Mouse (Mus musculus): ENCODE measurements around the gene Gab2. TPM values are rescaled to one million over a fixed set of nuclear protein-coding genes. Genes with fewer than 3 reads are reported as not detected.

Gene Gab2
- polyA plus RNA-seq, 1 experiment = 14.6 TPM

DNA sequence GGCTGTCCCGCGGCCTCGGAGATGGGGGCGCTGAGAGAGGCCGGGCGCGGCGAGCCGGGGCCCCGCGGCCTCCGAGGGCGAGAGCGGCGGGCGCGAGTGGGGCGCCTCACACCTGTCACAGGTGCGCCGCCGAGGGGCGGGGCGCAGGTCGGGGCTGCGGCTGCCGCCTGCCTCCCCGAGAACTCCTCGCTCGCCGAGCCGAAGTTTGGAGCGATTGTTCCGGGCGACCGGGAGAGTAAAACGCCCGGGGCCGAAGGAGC, 503 bp downstream of the Gab2 start:
- under 1% methylated on average over 33 of the region's 38 CpGs for WGBS
- peak; percentile 50 for DNase-seq
- H3K27ac ChIP-seq (ENCODE audit: insufficient read depth, low read depth, low read length) = peak overlapping the region; percentile 83
- TF ChIP-seq POLR2A (IDR thresholded peaks at IDR 0.05; ENCODE audit: low read depth, low read length) (no peak), CTCF (conservative IDR thresholded peaks at IDR 0.05; ENCODE audit: insufficient read depth, insufficient read length, low read depth, low read length) (no peak)
- peak overlapping the region; percentile 62 for H3K4me3 ChIP-seq (ENCODE audit: insufficient read depth, low read depth, low read length)
- no peaks in the 10 kb centered on the region for H3K27me3 ChIP-seq (replicated peaks; ENCODE audit: control insufficient read depth, insufficient read depth, low read length)
- peaks cover 10% of the 10 kb centered on the region; the same call in 1 of the 2 replicates for H3K4me1 ChIP-seq (ENCODE audit: control insufficient read depth, insufficient read depth, low read length)
- no peaks in the 10 kb centered on the region for H3K36me3 ChIP-seq (ENCODE audit: control insufficient read depth, insufficient read depth, low read length)

- DNase-seq = peak; percentile 83
- Histone ChIP-seq H3K36me3 (ENCODE audit: control insufficient read depth, insufficient read depth, low read length) (no peaks in the 10 kb centered on the region), H3K4me1 (ENCODE audit: control insufficient read depth, insufficient read depth, low read length) (peaks cover 5% of the 10 kb centered on the region; the same call in 1 of the 2 replicates), H3K27me3 (replicated peaks; ENCODE audit: control insufficient read depth, insufficient read depth, low read length) (no peaks in the 10 kb centered on the region), H3K4me3 (ENCODE audit: insufficient read depth, low read depth, low read length) (peak overlapping the region; percentile 62), H3K27ac (ENCODE audit: insufficient read depth, low read depth, low read length) (peak overlapping the region; percentile 83)
- 1% methylated on average over 40 of the region's 40 CpGs for WGBS
- TF ChIP-seq CTCF (conservative IDR thresholded peaks at IDR 0.05; ENCODE audit: insufficient read depth, insufficient read length, low read depth, low read length) (no peak), POLR2A (IDR thresholded peaks at IDR 0.05; ENCODE audit: low read depth, low read length) (no peak)
These were observed 1.1 kb downstream of the Gab2 start for GRCm38 (mm10) chr7:97082219-97083101.

GRCm38 (mm10) chr7:97083579-97083978, 2.2 kb downstream of the Gab2 start:
- Histone ChIP-seq H3K27me3 (replicated peaks; ENCODE audit: control insufficient read depth, insufficient read depth, low read length) (no peaks in the 10 kb centered on the region), H3K27ac (ENCODE audit: insufficient read depth, low read depth, low read length) (peak overlapping the region; percentile 45; the same call in 1 of the 2 replicates), H3K36me3 (ENCODE audit: control insufficient read depth, insufficient read depth, low read length) (no peaks in the 10 kb centered on the region), H3K4me3 (ENCODE audit: insufficient read depth, low read depth, low read length) (no peak overlapping the region), H3K4me1 (ENCODE audit: control insufficient read depth, insufficient read depth, low read length) (peaks cover 5% of the 10 kb centered on the region; the same call in 1 of the 2 replicates)
- TF ChIP-seq CTCF (conservative IDR thresholded peaks at IDR 0.05; ENCODE audit: insufficient read depth, insufficient read length, low read depth, low read length) (no peak), POLR2A (IDR thresholded peaks at IDR 0.05; ENCODE audit: low read depth, low read length) (no peak)
- no peak for DNase-seq
- 75% methylated on average over 9 of the region's 9 CpGs for whole genome bisulfite sequencing

- peaks cover 5% of the 10 kb centered on the region; the same call in 1 of the 2 replicates for H3K4me1 ChIP-seq (ENCODE audit: control insufficient read depth, insufficient read depth, low read length)
- H3K36me3 ChIP-seq (ENCODE audit: control insufficient read depth, insufficient read depth, low read length) = no peaks in the 10 kb centered on the region
- no peak for TF ChIP-seq CTCF (conservative IDR thresholded peaks at IDR 0.05; ENCODE audit: insufficient read depth, insufficient read length, low read depth, low read length)
- TF ChIP-seq POLR2A (IDR thresholded peaks at IDR 0.05; ENCODE audit: low read depth, low read length) = no peak
- WGBS = 81% methylated on average over 1 of the region's 1 CpGs
- H3K4me3 ChIP-seq (ENCODE audit: insufficient read depth, low read depth, low read length) = no peak overlapping the region
- DNase-seq = peak; percentile 35
- H3K27ac ChIP-seq (ENCODE audit: insufficient read depth, low read depth, low read length) = no peak overlapping the region
- H3K27me3 ChIP-seq (replicated peaks; ENCODE audit: control insufficient read depth, insufficient read depth, low read length) = no peaks in the 10 kb centered on the region
These were observed 2.8 kb downstream of the Gab2 start for GRCm38 (mm10) chr7:97084181-97084580.

GRCm38 (mm10) chr7:97085291-97085690, 3.9 kb downstream of the Gab2 start:
- TF ChIP-seq CTCF (conservative IDR thresholded peaks at IDR 0.05; ENCODE audit: insufficient read depth, insufficient read length, low read depth, low read length) = no peak
- peak; percentile 63 for DNase-seq
- WGBS = 4% methylated on average over 4 of the region's 4 CpGs
- Histone ChIP-seq H3K27ac (ENCODE audit: insufficient read depth, low read depth, low read length) (no peak overlapping the region), H3K4me1 (ENCODE audit: control insufficient read depth, insufficient read depth, low read length) (peaks cover 5% of the 10 kb centered on the region; the same call in 1 of the 2 replicates), H3K36me3 (ENCODE audit: control insufficient read depth, insufficient read depth, low read length) (no peaks in the 10 kb centered on the region), H3K27me3 (replicated peaks; ENCODE audit: control insufficient read depth, insufficient read depth, low read length) (no peaks in the 10 kb centered on the region), H3K4me3 (ENCODE audit: insufficient read depth, low read depth, low read length) (no peak overlapping the region)

GRCm38 (mm10) chr7:97094241-97094640, 12.9 kb downstream of the Gab2 start:
- no peak for DNase-seq
- TF ChIP-seq POLR2A (IDR thresholded peaks at IDR 0.05; ENCODE audit: low read depth, low read length) (no peak), CTCF (conservative IDR thresholded peaks at IDR 0.05; ENCODE audit: insufficient read depth, insufficient read length, low read depth, low read length) (no peak)
- no peaks in the 10 kb centered on the region for H3K4me1 ChIP-seq (ENCODE audit: control insufficient read depth, insufficient read depth, low read length)
- 83% methylated on average over 3 of the region's 3 CpGs for WGBS
- no peaks in the 10 kb centered on the region for H3K27me3 ChIP-seq (replicated peaks; ENCODE audit: control insufficient read depth, insufficient read depth, low read length)
- H3K4me3 ChIP-seq (ENCODE audit: insufficient read depth, low read depth, low read length) = no peak overlapping the region
- no peaks in the 10 kb centered on the region for H3K36me3 ChIP-seq (ENCODE audit: control insufficient read depth, insufficient read depth, low read length)
- H3K27ac ChIP-seq (ENCODE audit: insufficient read depth, low read depth, low read length) = no peak overlapping the region

DNA sequence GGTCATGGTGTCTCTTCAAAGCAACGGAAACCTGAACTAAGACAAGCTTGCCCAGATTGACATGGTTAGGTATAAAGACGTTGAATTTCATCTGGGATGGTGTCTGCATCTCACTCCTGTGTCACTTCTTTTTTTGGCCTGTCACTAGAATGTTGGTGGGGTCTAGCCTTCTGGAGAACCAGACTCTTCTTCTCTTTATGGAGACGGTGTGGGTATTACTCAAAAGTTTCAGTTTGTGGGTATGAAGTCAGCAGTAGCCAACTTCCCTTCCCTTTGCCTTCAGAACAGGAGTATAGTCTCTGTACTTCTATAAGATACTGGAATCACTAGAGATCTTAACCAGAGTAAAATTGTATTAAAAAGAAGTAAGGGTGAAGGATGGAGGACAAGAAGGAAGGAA, 26.7 kb downstream of the Gab2 start:
- no peak overlapping the region for H3K4me3 ChIP-seq (ENCODE audit: insufficient read depth, low read depth, low read length)
- H3K4me1 ChIP-seq (ENCODE audit: control insufficient read depth, insufficient read depth, low read length) = no peaks in the 10 kb centered on the region
- no peaks in the 10 kb centered on the region; the same call in 1 of the 2 replicates for H3K36me3 ChIP-seq (ENCODE audit: control insufficient read depth, insufficient read depth, low read length)
- no peaks in the 10 kb centered on the region for H3K27me3 ChIP-seq (replicated peaks; ENCODE audit: control insufficient read depth, insufficient read depth, low read length)
- H3K27ac ChIP-seq (ENCODE audit: insufficient read depth, low read depth, low read length) = no peak overlapping the region
- no peak for DNase-seq
- no peak for TF ChIP-seq POLR2A (IDR thresholded peaks at IDR 0.05; ENCODE audit: low read depth, low read length)
- no peak for TF ChIP-seq CTCF (conservative IDR thresholded peaks at IDR 0.05; ENCODE audit: insufficient read depth, insufficient read length, low read depth, low read length)
- WGBS = 92% methylated on average over 3 of the region's 3 CpGs

All from kidney, adult 2 months (tissue).